ENCODE assay signal across 24 mouse cellular contexts in genomic region chr11:79217133-79217532, GRCm38 (mm10).
"Had no signal": no experiment of that assay in that cellular context is flagged by ENCODE, and none has a peak within 500 bp of the region (broad histone marks: within the 10 kb centered on the region; RNA-seq: fewer than 3 reads in every experiment).

No protein-coding gene starts in this region.

- H3K9me3 ChIP-seq: heart, embryonic 10.5 days; heart, embryonic 13.5 days; heart, embryonic 15.5 days; hindbrain, embryonic 13.5 days; hindbrain, embryonic 15.5 days; kidney, embryonic 15.5 days; limb, embryonic 13.5 days; limb, embryonic 15.5 days; liver, embryonic 12.5 days had no signal

- DNase-seq: gastrocnemius, postnatal 14 days; heart, postnatal 14 days; heart, postnatal 36 days; kidney, adult 11 months; kidney, adult 2 months; kidney, adult 9 months; kidney, postnatal 10 days; kidney, postnatal 25 days; kidney, postnatal 4 days; left cerebral cortex, postnatal 4 days had no signal

- H3K4me1 ChIP-seq: hindbrain, embryonic 13.5 days; hindbrain, embryonic 15.5 days; limb, embryonic 13.5 days; liver, embryonic 12.5 days had no signal

- ATAC-seq: inflammation-experienced regulatory T-cells, adult 6 months; liver, embryonic 12.5 days had no signal

- H3K27ac ChIP-seq: heart, adult 2 months; heart, embryonic 10.5 days; heart, embryonic 13.5 days; heart, embryonic 15.5 days; hindbrain, embryonic 13.5 days; hindbrain, embryonic 15.5 days; kidney, embryonic 15.5 days; layer of hippocampus, adult 2 months; left cerebral cortex, adult 2 months; limb, embryonic 13.5 days; limb, embryonic 15.5 days; liver, embryonic 12.5 days; liver, embryonic 14.5 days had no signal

- H3K4me2 ChIP-seq: heart, embryonic 13.5 days; heart, embryonic 15.5 days; hindbrain, embryonic 13.5 days; hindbrain, embryonic 15.5 days; kidney, embryonic 15.5 days; limb, embryonic 13.5 days; limb, embryonic 15.5 days; liver, embryonic 12.5 days had no signal

- H3K36me3 ChIP-seq: heart, embryonic 10.5 days; heart, embryonic 13.5 days; heart, embryonic 15.5 days; hindbrain, embryonic 13.5 days; hindbrain, embryonic 15.5 days; kidney, embryonic 15.5 days; limb, embryonic 13.5 days; limb, embryonic 15.5 days; liver, embryonic 12.5 days had no signal

- H3K9ac ChIP-seq: heart, embryonic 13.5 days; heart, embryonic 15.5 days; hindbrain, embryonic 13.5 days; hindbrain, embryonic 15.5 days; kidney, embryonic 15.5 days; limb, embryonic 13.5 days; limb, embryonic 15.5 days; liver, embryonic 12.5 days; liver, embryonic 14.5 days had no signal

- H3K27me3 ChIP-seq: heart, embryonic 13.5 days; heart, embryonic 15.5 days; hindbrain, embryonic 13.5 days; hindbrain, embryonic 15.5 days; kidney, embryonic 15.5 days; limb, embryonic 13.5 days; limb, embryonic 15.5 days; liver, embryonic 12.5 days had no signal

- H3K4me3 ChIP-seq: heart, adult 2 months; heart, embryonic 10.5 days; heart, embryonic 13.5 days; heart, embryonic 15.5 days; hindbrain, embryonic 13.5 days; hindbrain, embryonic 15.5 days; kidney, embryonic 15.5 days; layer of hippocampus, adult 2 months; left cerebral cortex, adult 2 months; limb, embryonic 13.5 days; limb, embryonic 15.5 days; liver, embryonic 12.5 days had no signal
